Mouse (Mus musculus) stomach, embryonic 15.5 days (tissue): ENCODE measurements around the gene Carnmt1. TPM values are rescaled to one million over a fixed set of nuclear protein-coding genes. Genes with fewer than 3 reads are reported as not detected.
A peak's percentile ranks its signal among the peaks of the same experiment; 100 is the strongest.
"Not testable (repeated sequence)": the region's sequence is repeated elsewhere in the genome, so short reads cannot be mapped to it uniquely, and the experiment has no call there.

ENCODE experiments used
- ATAC-seq: fragments of 200-750 bp; cut with Nextera tagmentation; 2 replicates; pipeline ENCODE4 v1.8.0; 2017; ENCODE audit warnings: low read depth, moderate number of reproducible peaks, moderate TSS enrichment; ENCODE audit not compliant: insufficient read depth, low FRiP score
- H3K27ac ChIP-seq: fragments of 300-500 bp; sonication (generic); 2 replicates; pipeline ENCODE4 v1.5.1; 2015; ENCODE audit warnings: mild to moderate bottlenecking, inconsistent platforms
- H3K27me3 ChIP-seq: fragments of 300-500 bp; sonication (generic); replicated peaks from 2 replicates; pipeline ENCODE4 v1.6.1; 2015; ENCODE audit warnings: inconsistent platforms
- H3K36me3 ChIP-seq: fragments of 300-500 bp; sonication (generic); 2 replicates; pipeline ENCODE4 v1.6.1; 2015; ENCODE audit warnings: inconsistent platforms
- H3K4me1 ChIP-seq: fragments of 300-500 bp; sonication (generic); 2 replicates; pipeline ENCODE4 v1.6.1; 2015; ENCODE audit warnings: inconsistent platforms
- H3K4me2 ChIP-seq: fragments of 300-500 bp; sonication (generic); 2 replicates; pipeline ENCODE4 v1.6.1; 2015; ENCODE audit warnings: mild to moderate bottlenecking, inconsistent platforms
- H3K4me3 ChIP-seq: fragments of 300-500 bp; sonication (generic); replicated peaks from 2 replicates; pipeline ENCODE4 v1.5.1; 2015; ENCODE audit warnings: inconsistent platforms
- H3K9ac ChIP-seq: fragments of 300-500 bp; sonication (generic); 2 replicates; pipeline ENCODE4 v1.6.1; 2015; ENCODE audit warnings: inconsistent platforms
- H3K9me3 ChIP-seq: fragments of 300-500 bp; sonication (generic); 2 replicates; pipeline ENCODE4 v1.6.1; 2016; ENCODE audit warnings: inconsistent platforms
- WGBS: fragments of 180-500 bp; shearing (Covaris S2); methylation state at CpG from one replicate; pipeline ENCODE4 v1.1.7; 2015; 5-methylcytosine and 5-hydroxymethylcytosine counted together
- polyA plus RNA-seq: library from polyadenylated mRNA; unstranded; fragments of >200 nt; fragmentation: Nextera tagmentation; extraction: Ambion mirVana; gene quantifications from 2 replicates; pipeline ENCODE4 v1.2.1, GENCODE M21; 2015

Carnmt1 gene
- polyA plus RNA-seq, 1 experiment from 2014 or later, result 26.9 TPM

GRCm38 (mm10) chr19:18692176-18692575 lies 21.6 kb downstream of the Carnmt1 start:
- no peak overlapping the region for H3K4me2 ChIP-seq
- H3K36me3 ChIP-seq, result no peaks in the 10 kb centered on the region
- H3K9ac ChIP-seq, result no peak overlapping the region
- H3K9me3 ChIP-seq, result no peaks in the 10 kb centered on the region
- 72% methylated on average over 3 of the region's 3 CpGs for WGBS
- H3K27ac ChIP-seq, result no peak overlapping the region
- no peaks in the 10 kb centered on the region for H3K4me1 ChIP-seq
- no peak overlapping the region for H3K4me3 ChIP-seq
- H3K27me3 ChIP-seq, result no peaks in the 10 kb centered on the region
- peak; percentile 88 for ATAC-seq

- Histone ChIP-seq H3K4me3 (no peak overlapping the region), H3K4me2 (no peak overlapping the region), H3K27ac (no peak overlapping the region), H3K36me3 (no peaks in the 10 kb centered on the region), H3K9ac (no peak overlapping the region), H3K9me3 (no peaks in the 10 kb centered on the region), H3K27me3 (no peaks in the 10 kb centered on the region), H3K4me1 (no peaks in the 10 kb centered on the region)
- ATAC-seq, result 0 out of 2 replicates have a peak, but pooled peaks have one; percentile 37
- 83% methylated on average over 2 of the region's 2 CpGs for WGBS
These were observed 22.2 kb downstream of the Carnmt1 start for GRCm38 (mm10) chr19:18692768-18693167.

GRCm38 (mm10) chr19:18695116-18695515 lies 24.6 kb downstream of the Carnmt1 start:
- no peaks in the 10 kb centered on the region for H3K4me1 ChIP-seq
- no peaks in the 10 kb centered on the region for H3K36me3 ChIP-seq
- no peaks in the 10 kb centered on the region for H3K9me3 ChIP-seq
- ATAC-seq, result no peak
- no peak overlapping the region for H3K4me3 ChIP-seq
- H3K27ac ChIP-seq, result no peak overlapping the region
- no peaks in the 10 kb centered on the region for H3K27me3 ChIP-seq
- no peak overlapping the region for H3K4me2 ChIP-seq
- 95% methylated on average over 3 of the region's 3 CpGs for WGBS
- H3K9ac ChIP-seq, result no peak overlapping the region

GRCm38 (mm10) chr19:18695552-18695951 lies 25.0 kb downstream of the Carnmt1 start:
- ATAC-seq, result peak; percentile 81; the same call in 1 of the 2 replicates
- Histone ChIP-seq H3K9me3 (no peaks in the 10 kb centered on the region), H3K36me3 (no peaks in the 10 kb centered on the region), H3K4me1 (no peaks in the 10 kb centered on the region), H3K27ac (no peak overlapping the region), H3K4me3 (no peak overlapping the region), H3K27me3 (no peaks in the 10 kb centered on the region), H3K4me2 (no peak overlapping the region), H3K9ac (no peak overlapping the region)
- WGBS, result 50% methylated on average over 1 of the region's 1 CpGs

- no peak for ATAC-seq
- Histone ChIP-seq H3K9ac (no peak overlapping the region), H3K36me3 (no peaks in the 10 kb centered on the region), H3K4me3 (no peak overlapping the region), H3K27me3 (no peaks in the 10 kb centered on the region), H3K4me2 (no peak overlapping the region), H3K27ac (no peak overlapping the region), H3K9me3 (no peaks in the 10 kb centered on the region), H3K4me1 (0 out of 2 replicates have a peak, but pooled peaks cover 3% of the 10 kb centered on the region)
These were observed 37.5 kb downstream of the Carnmt1 start for GRCm38 (mm10) chr19:18708101-18708500.

- ATAC-seq, result no peak
- Histone ChIP-seq H3K9ac (no peak overlapping the region), H3K4me3 (no peak overlapping the region), H3K36me3 (no peaks in the 10 kb centered on the region), H3K27me3 (no peaks in the 10 kb centered on the region), H3K4me2 (no peak overlapping the region), H3K9me3 (no peaks in the 10 kb centered on the region), H3K27ac (no peak overlapping the region), H3K4me1 (peaks cover 10% of the 10 kb centered on the region)
- WGBS, result 80% methylated on average over 6 of the region's 6 CpGs
These were observed 40.3 kb downstream of the Carnmt1 start for GRCm38 (mm10) chr19:18710903-18711302.

- H3K27ac ChIP-seq, result no peak overlapping the region
- no peak overlapping the region for H3K4me2 ChIP-seq
- ATAC-seq, result no peak
- no peak overlapping the region for H3K9ac ChIP-seq
- H3K27me3 ChIP-seq, result no peaks in the 10 kb centered on the region
- WGBS, result 73% methylated on average over 9 of the region's 9 CpGs
- H3K4me3 ChIP-seq, result no peak overlapping the region
- no peaks in the 10 kb centered on the region for H3K9me3 ChIP-seq
- no peaks in the 10 kb centered on the region for H3K36me3 ChIP-seq
- H3K4me1 ChIP-seq, result peaks cover 10% of the 10 kb centered on the region
These were observed 41.0 kb downstream of the Carnmt1 start for GRCm38 (mm10) chr19:18711589-18711988.

- ATAC-seq, result no peak
- no peaks in the 10 kb centered on the region for H3K27me3 ChIP-seq
These were observed 41.7 kb downstream of the Carnmt1 start for GRCm38 (mm10) chr19:18712153-18712865.

GRCm38 (mm10) chr19:18712866-18713300 lies 42.3 kb downstream of the Carnmt1 start, which contains the start of gene D030056L22Rik:
TSS of gene D030056L22Rik (plus strand) at chr19:18713193.
- Histone ChIP-seq H3K4me1 (peaks cover 10% of the 10 kb centered on the region), H3K36me3 (no peaks in the 10 kb centered on the region), H3K27me3 (no peaks in the 10 kb centered on the region), H3K4me2 (peak within 1 kb of the TSS; percentile 76), H3K9me3 (no peaks in the 10 kb centered on the region), H3K4me3 (peak within 1 kb of the TSS; percentile 93), H3K27ac (peak within 1 kb of the TSS; percentile 98), H3K9ac (peak within 1 kb of the TSS; percentile 94)
- 0% methylated on average over 49 of the region's 49 CpGs for WGBS
- ATAC-seq, result peak; percentile 99

More at GRCm38 (mm10) chr19:18712153-18712865, 41.7 kb downstream of the Carnmt1 start:
- Histone ChIP-seq H3K4me3 (peak overlapping the region; percentile 93), H3K4me2 (peak overlapping the region; percentile 53), H3K9ac (peak overlapping the region; percentile 56; the same call in 1 of the 2 replicates), H3K27ac (peak overlapping the region; percentile 98), H3K9me3 (no peaks in the 10 kb centered on the region), H3K4me1 (peaks cover 10% of the 10 kb centered on the region), H3K36me3 (no peaks in the 10 kb centered on the region)
- 49% methylated on average over 16 of the region's 16 CpGs for WGBS

DNA sequence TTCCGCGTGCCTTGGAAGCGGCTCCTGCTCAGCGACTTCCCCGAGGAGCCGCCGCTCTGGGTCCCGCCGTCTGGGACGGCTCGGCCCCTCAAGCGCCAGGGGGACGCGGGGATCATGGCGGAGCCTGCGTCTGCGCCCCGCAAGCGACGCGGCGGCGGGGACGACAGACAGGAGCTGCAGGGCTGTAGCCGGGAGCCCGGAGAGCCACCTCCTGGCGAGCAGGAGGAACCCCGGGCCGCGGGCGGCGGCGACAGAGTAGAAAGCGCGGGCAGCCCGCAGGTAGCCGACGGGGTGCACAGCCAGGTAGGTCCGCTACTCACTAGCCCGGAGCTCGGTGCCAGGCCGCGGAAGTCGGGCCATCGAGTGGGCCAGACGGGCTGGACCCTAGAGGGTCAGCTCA lies 42.8 kb downstream of the Carnmt1 start:
- H3K4me1 ChIP-seq, H3K9me3 ChIP-seq, H3K36me3 ChIP-seq, H3K27me3 ChIP-seq: not testable (repeated sequence)
- peak overlapping the region; percentile 76 for H3K4me2 ChIP-seq
- peak overlapping the region; percentile 94 for H3K9ac ChIP-seq
- WGBS, result under 1% methylated on average over 46 of the region's 46 CpGs
- peak overlapping the region; percentile 93 for H3K4me3 ChIP-seq
- H3K27ac ChIP-seq, result peak overlapping the region; percentile 98
- peak; percentile 50; the same call in 1 of the 2 replicates for ATAC-seq

DNA sequence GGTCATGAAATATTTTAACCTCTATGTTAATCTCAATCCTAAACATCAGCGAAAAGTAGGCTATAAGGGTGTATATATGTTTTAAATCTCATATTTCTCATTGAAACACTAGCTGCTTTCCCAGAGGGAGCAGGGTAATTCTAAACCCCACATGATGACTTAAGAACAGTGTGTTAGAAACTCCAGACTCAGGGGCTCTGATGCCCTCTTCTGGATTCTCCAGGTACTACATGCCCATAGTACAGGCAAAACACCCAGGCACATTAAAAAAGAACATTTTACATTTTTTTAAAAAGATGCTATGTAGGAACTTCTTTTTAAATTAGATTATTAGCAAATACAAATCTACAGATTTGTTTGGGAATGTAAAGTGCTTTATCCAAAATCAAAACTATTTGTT lies 45.8 kb downstream of the Carnmt1 start:
- Histone ChIP-seq H3K4me3 (no peak overlapping the region), H3K9me3 (no peaks in the 10 kb centered on the region), H3K27me3 (no peaks in the 10 kb centered on the region), H3K36me3 (no peaks in the 10 kb centered on the region), H3K9ac (no peak overlapping the region), H3K27ac (no peak overlapping the region), H3K4me1 (peaks cover 10% of the 10 kb centered on the region), H3K4me2 (no peak overlapping the region)
- no peak for ATAC-seq
- 28% methylated on average over 1 of the region's 1 CpGs for WGBS

DNA sequence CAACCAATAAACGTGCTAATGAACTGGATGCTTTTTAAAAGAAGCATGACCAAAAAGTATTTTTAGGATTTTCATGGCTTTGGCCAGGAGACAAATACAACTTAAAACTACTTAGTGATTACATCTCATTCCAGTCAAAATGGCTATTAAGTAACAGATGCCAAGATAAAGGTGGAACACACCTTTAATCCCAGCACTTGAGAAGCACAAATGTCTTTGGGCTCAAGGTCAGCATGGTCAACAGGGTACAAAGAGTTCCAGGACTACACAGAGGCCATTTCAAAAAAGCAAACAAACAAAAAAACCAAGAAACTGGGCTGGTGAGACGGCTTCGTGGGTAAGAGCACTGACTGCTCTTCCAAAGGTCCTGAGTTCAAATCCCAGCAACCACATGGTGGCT lies 49.8 kb downstream of the Carnmt1 start:
- WGBS, result 81% methylated on average over 3 of the region's 3 CpGs
- Histone ChIP-seq H3K9me3 (no peaks in the 10 kb centered on the region), H3K4me1 (no peaks in the 10 kb centered on the region)

More for the DNA sequence above, 49.8 kb downstream of the Carnmt1 start:
- no peak overlapping the region for H3K27ac ChIP-seq
- H3K36me3 ChIP-seq, result no peaks in the 10 kb centered on the region
- H3K4me2 ChIP-seq, result no peak overlapping the region
- H3K4me3 ChIP-seq, result no peak overlapping the region
- no peak overlapping the region for H3K9ac ChIP-seq
- H3K27me3 ChIP-seq, result no peaks in the 10 kb centered on the region
- no peak for ATAC-seq
